Mouse (Mus musculus) erythroblast, adult 5-6 weeks (primary cell): ENCODE measurements around the gene Chrnb2. TPM values are rescaled to one million over a fixed set of nuclear protein-coding genes. Genes with fewer than 3 reads are reported as not detected.

Experiments used
- ATAC-seq: replicated peaks from 2 replicates; pipeline ENCODE4 v1.8.0; 2016; ENCODE audit warnings: moderate number of reproducible peaks, mild to moderate bottlenecking, moderate TSS enrichment, inconsistent platforms; ENCODE audit not compliant: poor library complexity, low FRiP score, severe bottlenecking
- total RNA-seq, 2 experiments: library from RNA; stranded (forward) in 1 of 2; stranded (reverse) in 1 of 2; fragments of 150-400 nt in 1 of 2; fragments of 200-764, 138-1000 nt in 1 of 2; gene quantifications; 2 replicates each; pipeline versions ENCODE4 v1.2.3 to v1.2.4; 2015 to 2017; ENCODE audit warnings: low replicate concordance in 2 of 2

Gene Chrnb2
- total RNA-seq, 2 experiments from 2014 or later: 0.09 TPM; not detected in 1

DNA sequence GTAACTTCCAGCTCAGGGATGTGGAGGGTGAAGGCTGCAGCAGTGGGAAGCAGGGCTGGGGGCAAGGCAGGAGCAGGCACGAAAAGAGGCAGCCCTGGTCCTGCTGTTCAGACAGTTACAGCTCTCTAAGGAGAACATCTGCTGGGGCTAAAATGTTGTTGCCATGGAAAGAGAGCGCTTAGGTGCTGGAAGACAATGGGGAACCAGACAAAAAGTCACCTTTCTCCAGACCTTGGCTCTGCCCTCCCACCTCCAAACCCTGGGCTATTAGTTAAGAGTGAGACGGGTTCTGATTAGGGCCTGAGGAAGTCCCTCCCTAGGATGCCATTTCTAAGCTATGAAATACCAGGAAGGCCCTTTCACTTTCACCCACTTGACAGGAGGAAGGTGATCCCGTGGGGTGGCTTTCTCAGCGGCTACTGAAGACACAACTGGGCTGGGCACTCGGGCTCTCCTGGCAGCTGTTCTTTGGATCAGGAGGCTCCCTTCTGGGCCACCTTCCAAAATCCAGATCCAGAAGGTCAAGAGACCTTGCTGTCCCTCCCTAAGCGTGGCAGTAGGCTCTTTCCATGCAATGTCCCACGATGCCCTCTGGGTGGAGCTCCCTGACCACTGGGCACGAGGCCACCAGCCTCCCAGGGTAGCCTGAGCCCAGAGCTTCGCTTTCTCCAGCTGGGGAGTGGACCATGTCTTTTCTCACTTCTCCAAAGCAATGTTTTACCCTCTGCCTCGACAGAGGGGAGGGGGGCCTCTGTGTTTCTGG lies 20.7 kb upstream of the Chrnb2 start:
- ATAC-seq: peak; percentile 83

DNA sequence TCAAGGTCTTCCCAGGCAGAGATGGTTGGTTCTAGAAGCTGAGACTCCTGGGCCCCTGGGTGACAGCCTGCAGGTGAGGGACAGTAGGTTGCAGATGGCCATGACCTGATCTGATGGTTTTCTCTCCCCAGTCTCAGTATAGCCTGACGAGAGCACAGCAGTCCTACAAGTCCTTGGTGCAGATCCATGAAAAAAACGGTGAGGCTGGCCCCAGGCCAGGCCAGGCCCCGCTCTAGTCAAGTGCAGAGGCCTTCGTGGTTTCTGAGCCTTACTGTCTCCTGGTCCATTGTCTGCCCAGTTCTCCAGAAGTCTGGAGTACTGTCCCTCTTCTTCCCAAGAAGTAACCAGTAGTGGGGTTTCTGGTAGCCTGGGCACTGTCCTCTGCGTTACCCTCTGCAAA lies 17.2 kb upstream of the Chrnb2 start:
- ATAC-seq: no peak

DNA sequence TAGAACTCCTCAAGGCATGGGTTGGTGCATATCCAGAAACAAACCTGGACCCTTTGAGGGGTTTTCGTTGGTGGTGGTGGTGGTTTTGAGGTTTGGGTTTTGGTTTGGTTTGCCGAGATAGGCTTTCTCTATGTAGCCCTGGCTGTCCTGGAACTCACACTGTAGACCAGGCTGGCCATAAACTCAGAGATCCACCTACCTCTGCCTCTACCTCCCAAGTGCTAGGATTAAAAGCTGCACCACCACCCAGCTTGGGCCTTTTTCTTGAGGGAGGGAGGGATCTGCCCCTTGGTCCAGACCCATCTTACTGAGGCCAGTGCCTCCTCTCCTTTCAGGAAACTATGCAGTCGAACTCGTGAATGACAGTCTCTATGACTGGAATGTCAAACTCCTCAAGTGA lies 15.7 kb upstream of the Chrnb2 start:
- ATAC-seq: no peak

DNA sequence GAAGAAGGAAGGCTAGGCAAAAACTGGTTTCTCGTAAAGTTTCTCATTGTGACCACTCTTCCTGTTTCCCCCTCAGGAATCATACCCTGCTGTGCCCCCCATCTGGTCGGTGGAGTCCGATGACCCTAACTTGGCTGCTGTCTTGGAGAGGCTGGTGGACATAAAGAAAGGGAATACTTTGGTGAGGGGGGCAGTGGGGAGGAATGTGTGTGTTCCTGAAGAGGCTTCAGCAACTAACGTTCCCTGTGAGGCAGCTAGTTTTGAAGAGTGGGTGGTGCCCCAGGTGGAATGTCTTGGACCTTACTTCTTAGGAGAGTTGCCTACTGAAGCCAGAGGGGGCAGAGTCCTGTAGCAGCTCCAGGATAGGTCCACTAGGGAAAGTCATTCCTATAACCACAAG lies 11.6 kb upstream of the Chrnb2 start:
- ATAC-seq: no peak

DNA sequence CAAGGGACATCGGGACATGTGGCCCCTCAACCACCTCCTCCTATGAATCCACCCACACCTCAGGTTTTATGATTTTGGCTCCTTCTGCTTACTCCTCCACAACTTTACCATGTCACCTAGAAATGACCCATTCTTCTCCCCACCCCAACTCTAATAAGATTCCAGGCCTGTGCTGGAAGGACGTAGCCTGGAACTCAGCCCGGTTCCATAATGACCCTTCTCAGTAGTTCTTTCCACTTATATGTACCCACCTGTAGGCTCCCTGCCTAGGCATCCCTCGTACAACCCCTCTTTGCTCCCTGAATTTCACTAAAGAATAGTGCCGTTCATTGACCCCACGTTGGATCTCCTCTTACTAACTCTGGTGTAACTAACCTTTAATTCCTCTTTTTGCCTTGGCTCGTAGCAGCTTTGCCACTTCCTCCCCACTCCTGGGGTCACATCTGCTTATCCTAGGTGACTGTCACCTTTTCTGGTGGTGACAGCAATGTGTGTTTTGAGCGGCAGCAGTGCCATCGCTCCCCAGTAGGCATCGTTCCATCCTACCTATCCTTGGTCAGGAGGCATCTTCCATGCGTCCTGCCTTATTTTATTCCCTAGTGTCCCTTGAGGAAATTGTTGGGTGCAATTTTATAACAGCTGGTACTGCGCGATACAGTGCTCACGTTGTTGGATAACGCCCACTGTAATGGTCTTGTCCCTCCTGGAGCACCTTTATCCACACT lies 10.0 kb upstream of the Chrnb2 start:
- no peak for ATAC-seq

DNA sequence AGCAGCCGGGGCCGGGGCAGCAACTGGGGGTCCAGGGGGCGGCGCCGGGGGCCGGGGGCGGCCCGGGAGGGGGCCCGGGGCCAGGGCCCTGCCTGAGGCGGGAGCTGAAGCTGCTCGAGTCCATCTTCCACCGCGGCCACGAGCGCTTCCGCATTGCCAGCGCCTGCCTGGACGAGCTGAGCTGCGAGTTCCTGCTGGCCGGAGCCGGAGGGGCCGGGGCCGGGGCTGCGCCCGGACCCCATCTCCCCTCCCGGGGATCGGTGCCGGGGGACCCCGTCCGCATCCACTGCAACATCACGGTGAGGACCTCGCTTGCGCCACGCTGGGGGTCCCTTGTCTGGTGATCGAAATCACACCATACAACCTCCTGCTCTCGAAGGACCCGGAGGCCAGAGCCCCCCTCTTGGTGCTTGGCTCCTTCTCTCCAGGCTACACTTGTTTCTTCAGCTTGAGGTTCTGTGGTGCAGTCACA lies 9.3 kb upstream of the Chrnb2 start:
- ATAC-seq: no peak

DNA sequence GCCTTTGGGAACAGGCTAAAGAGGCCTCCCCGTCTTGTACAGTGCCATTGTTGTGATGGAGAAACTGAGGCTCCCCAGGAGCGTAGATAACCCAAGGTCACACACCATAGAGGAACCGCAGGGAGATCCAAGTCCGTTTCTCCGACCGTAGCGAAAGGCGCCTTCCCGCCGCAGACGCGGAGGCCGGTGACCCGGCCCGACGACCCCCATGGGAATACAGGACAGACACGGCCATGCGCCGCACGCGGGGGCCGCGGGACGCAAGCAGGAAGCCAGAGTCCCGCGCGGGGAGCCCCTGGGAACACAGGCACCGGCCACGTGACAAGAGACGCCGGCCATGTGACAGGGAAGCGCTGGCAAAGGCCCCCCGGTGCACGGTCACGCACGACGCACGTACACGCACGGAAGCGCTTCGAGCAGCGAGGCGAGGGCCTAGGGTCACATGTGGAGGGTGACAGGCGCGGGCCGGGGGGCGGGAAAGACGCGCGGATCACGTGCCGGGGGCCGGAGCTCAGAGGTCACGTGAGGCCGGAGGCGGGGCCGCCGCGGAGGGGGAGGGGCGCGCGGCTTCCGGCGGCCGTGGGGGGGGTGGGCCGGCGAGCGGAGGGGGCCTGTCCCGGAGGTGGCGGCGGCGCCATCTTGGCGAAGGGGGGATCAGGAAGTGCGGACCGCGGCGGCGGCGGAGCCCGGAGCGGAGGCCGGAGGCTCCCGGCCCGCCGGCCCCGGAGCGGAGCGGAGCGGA lies 8.7 kb upstream of the Chrnb2 start, which contains the start of gene Ube2q1:
Gene Ube2q1, plus strand, starts transcription at position 649 of the 742 bp plus-strand sequence.
- peak; percentile 71 for ATAC-seq

DNA sequence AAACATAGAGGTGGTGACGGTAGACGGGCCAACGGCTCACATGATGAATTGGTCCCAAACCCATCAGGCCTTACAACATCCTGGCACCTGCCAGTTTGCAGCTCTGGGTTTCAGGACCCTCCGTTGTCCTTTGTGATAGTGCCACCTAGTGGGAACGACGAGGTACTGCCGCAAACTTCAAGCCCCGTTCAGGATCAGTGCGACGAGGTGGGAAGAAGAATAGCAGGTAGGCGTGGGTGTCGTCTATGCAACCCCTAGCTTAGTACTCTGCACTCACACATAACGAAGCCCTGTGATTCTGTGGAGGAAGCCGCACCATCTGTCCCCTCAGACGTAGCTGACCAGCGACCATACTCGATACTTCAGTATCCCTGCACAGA lies 8.1 kb upstream of the Chrnb2 start:
- ATAC-seq: peak; percentile 78

DNA sequence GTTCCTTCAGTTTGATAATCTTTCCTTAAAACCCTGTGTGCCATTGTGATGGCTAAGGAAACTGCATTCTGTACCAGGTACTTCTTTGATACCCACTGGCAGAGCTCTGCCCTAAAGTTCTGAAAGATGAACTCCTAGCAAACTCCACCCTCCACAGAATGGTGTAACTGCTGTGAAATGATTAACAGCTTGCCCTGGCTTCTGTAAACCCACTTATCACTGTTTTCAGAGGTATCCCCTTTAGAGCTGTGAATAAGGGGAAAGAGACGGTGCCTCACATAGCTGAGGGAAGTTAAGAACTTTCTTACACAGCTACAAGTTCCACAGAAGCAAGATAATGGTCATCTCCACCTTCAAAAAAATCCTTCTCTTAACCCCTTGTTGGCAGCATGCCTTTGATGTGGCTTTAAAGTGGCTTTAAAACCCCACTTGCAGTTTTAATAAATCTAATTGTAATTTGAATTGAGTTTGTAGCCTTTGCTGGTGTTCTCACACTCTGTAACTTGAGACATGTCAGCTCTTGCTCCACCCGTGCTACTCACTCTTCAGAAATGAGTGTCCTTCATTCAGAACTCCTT lies 6.1 kb upstream of the Chrnb2 start:
- ATAC-seq: no peak

DNA sequence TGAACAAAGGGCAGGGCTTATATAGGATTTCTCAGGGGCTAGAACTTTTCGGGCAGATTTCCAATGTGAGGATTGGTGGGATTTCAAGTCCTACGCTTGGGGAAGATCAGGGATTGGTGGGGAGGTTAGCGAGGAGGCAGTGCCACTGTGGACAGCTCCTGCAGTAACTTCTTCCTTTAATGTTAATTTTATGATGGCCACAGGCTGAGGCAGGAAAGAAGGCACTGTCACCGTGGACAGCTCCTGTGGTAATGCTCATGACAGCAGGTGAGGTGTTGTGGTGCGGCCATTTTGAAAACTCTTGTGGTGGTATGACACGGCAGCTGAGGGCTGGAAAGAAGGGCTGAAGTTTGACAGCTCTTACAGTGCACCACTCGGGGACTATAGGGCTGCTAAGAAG lies 5.2 kb upstream of the Chrnb2 start:
- ATAC-seq: no peak

DNA sequence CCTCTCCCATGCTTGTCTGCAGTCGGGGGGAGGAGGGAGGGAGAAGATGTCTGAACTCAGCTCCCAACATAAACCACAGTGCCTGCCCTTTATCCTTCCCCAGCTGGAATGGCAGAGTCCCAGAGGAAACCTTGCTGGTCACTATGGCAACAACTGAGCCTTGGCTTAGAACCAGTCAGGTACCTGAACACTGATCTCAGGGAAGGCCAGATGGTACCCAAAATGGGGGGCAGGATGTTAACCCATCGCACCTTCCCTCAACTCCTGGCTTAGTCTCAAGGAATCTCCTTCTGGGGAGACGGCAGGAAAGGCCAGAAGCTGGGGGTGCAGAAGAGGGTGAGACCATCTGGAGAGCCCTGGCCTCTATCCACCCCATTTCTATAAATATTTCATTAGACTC lies 4.6 kb downstream of the Chrnb2 start:
- ATAC-seq: no peak

DNA sequence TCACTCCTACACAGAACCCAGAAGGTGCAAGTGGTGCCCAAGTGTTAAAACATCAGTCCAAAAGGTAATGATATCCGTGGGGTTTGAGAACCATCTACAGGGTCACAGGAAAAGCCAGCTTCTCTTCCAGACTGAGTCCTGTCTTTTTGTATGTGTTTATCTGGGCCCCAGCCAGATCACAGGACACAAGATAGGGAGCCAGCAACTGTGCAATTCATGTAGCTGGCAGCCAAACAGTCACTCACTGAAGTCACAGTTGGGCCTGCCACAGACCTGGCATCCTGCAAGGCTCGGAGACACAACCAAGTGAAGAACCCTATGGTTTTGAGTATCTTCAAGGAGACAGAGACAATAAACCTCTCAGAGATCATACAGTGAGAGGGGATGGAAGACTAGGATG lies 6.6 kb downstream of the Chrnb2 start:
- ATAC-seq: no peak

DNA sequence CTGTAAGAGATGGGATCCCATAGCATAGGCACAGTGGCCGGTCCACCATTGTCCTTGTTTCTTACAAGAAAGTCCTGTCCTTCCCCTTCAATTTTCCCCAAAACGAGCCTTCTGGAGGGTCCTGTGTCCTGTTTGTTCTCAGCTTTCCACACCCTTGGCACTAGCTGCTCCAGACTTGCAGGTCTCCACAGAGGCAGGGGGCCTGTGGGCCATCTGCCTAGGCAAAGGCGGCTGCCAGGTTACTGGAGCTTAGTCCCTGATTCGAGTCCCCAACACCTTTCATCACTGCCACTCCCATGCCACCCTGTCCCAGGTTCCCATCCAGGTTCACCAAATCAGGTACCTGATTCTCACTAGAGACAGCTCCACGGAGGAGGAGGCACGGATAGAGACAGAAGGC lies 9.1 kb downstream of the Chrnb2 start:
- ATAC-seq: no peak

DNA sequence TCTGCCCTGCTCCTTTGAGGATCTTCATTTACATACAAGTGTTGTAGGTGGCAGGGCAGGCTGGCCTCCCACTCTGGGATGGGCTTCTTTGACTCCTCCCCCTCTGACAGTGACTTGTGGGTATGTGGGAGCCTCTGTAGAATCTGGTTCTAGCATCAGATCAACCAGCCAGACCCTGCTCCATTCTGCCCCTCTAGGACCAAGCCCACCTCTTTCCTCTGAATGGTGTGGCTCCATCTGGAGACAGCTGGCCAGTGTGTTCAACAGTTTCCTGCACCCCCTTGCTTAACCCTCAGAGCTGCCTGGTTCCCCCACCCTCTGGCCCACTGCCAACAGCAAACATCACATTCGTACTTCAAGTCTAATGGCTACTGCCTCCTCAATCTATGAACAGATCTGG lies 12.1 kb downstream of the Chrnb2 start:
- ATAC-seq: no peak; the same call in 1 of the 2 replicates

DNA sequence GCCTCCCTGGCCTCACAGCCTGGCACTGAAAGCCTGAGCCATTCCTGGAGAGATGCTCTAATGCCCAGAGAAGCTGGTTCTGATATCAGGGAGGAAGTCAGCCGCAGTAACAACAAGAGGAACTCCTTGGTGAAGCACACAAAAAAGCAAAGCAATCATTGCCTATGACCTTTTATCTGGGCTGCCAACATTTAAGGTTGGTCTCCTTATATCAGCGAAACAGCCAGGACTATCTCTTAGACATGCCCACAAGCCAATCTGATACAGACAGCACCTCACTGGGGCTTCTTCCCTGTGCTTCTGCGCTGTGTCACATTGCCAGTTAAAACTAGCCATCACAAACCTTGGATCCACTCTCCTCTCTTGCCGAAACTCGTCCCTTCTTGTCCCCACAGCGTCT lies 25.9 kb downstream of the Chrnb2 start:
- ATAC-seq: no peak

DNA sequence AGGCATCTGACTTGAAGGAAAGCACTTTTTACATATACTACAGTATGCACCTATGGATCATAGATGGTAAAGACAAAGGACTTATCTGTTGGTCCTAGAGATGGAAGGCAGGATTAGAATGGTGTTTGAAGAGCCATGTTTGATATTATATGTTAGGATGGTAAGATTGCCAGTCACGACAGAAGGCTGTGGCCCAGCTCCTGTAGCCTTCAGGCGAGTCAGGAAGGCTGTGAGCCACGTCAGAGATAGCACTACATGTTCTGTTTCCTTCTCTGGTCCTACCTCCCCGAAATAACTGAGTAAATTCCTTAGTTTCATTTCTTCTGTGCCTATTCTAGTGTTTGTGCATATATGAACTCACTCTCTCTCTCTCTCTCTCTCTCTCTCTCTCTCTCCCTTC lies 32.3 kb downstream of the Chrnb2 start:
- ATAC-seq: no peak

DNA sequence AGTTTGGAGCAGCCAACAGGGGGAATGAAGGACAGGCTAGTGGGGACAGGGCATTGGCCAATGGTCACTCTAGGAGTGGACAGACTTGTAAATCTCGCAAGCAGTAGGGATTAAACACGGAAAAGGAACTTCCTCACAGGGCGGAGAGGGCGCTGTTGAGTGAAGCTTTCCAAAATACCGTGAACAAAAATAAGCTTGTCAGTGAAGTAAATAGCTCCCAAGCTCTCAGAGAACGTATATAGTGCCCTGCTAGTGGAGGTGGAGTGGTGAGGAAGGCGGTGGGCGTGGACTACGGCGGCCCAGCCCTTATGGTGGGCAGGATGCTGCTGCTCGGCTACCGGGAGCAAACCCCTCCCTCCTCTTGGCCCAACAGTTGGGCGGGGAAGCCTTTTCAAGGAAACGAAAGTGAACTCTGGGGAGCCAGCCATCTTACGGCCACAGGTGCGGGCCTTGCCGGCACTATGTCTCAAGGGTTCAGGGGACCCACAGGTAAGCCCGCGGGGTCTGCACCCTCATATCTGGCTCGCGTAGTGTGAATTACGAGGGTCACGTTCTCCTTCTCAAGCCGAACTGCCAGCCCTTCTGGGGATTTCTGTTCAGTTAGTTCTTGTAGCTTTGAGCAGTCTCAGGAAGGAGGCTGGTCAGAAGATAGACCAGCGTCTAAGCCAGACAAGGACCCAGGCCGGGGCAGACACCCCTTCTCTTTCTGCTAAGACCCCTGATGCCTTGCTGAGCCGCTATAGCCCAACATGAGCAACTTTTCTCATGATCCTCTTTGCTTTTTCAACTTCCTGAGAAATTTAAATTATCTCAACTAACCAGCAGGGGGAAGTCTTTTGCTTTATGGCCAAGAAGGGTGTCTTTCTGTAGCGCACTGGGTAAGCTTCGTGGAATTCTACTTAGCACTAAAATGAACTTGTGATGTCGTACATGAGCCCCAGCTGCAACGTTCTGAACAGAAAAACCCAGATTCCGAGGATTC lies 33.8 kb downstream of the Chrnb2 start:
- peak; percentile 92 for ATAC-seq

DNA sequence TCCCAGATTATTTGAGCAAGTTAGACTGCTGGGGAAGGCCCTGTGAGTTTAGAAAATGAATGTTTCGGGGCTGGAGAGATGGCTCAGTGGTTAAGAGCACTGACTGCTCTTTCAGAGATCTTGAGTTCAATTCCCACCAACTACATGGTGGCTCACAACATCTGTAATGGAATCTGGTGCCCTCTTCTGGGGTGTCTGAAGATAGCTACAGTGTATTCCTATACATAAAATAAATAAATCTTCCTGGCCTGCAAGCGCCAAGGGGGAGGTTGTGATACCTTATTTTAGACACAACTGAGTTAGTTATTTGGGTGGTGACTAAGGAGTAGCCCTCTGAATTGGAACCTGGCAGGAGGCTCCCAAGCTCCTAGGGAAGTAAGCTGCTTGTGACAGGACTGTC lies 35.6 kb downstream of the Chrnb2 start:
- ATAC-seq: no peak

DNA sequence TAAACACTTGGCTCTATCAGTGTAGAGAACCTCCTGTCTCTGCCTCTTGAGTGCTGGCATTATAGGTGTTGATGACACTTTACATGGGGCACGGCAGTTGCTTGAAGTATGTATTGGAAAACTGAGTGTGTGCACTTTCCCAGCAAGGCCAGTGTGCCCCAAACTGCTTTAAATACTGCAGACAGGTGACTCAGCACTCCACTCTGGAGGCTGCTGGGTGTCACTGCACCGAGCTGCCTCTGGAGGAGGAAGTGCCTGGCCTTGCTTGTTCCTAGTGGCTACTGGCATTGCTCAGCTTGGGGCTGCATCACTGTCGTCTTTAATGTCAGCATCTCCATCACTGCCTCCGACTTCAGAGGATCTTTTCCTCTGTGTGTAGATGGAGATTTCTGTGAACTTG lies 37.4 kb downstream of the Chrnb2 start:
- ATAC-seq: no peak
